Mouse (Mus musculus): ENCODE results near the gene Zfp335.

- no peak for TF ChIP-seq CTCF (IDR thresholded peaks at IDR 0.05; ENCODE audit: low read depth)
- peak; percentile 32; the same call in 1 of the 2 replicates for TF ChIP-seq EP300 (IDR thresholded peaks at IDR 0.05; ENCODE audit: low read depth)
These were observed 31.8 kb downstream of the Zfp335 start for GRCm38 (mm10) chr2:164879568-164880277.
